Mouse (Mus musculus): Measurements from ENCODE around the gene Stat3. TPM values are rescaled to one million over a fixed set of nuclear protein-coding genes. Genes with fewer than 3 reads are reported as not detected.

The Stat3 gene
- polyA plus RNA-seq, 1 experiment from 2014 or later, result 39.0 TPM

- no peak for ATAC-seq
- Histone ChIP-seq H3K27ac (ENCODE audit: low read length) (no peak overlapping the region), H3K4me3 (ENCODE audit: low read depth, low read length) (no peak overlapping the region), H3K27me3 (ENCODE audit: control insufficient read depth, insufficient read depth, low read depth, low read length) (no peaks in the 10 kb centered on the region), H3K4me2 (ENCODE audit: low read length) (no peak overlapping the region), H3K9me3 (replicated peaks; ENCODE audit: control insufficient read depth, low read length, poor library complexity, severe bottlenecking) (no peaks in the 10 kb centered on the region), H3K36me3 (ENCODE audit: control insufficient read depth, insufficient read depth, low read length) (0 out of 2 replicates have a peak, but pooled peaks cover 3% of the 10 kb centered on the region), H3K4me1 (ENCODE audit: control insufficient read depth, insufficient read depth, low read length) (no peaks in the 10 kb centered on the region), H3K9ac (ENCODE audit: low read depth, low read length) (no peak overlapping the region)
- WGBS, result 64% methylated on average over 15 of the region's 15 CpGs
These were observed 47.9 kb downstream of the Stat3 start for GRCm38 (mm10) chr11:100891256-100892123.

- Histone ChIP-seq H3K4me3 (ENCODE audit: low read depth, low read length) (no peak overlapping the region), H3K4me1 (ENCODE audit: control insufficient read depth, insufficient read depth, low read length) (no peaks in the 10 kb centered on the region), H3K4me2 (ENCODE audit: low read length) (no peak overlapping the region), H3K27me3 (ENCODE audit: control insufficient read depth, insufficient read depth, low read depth, low read length) (no peaks in the 10 kb centered on the region), H3K9me3 (replicated peaks; ENCODE audit: control insufficient read depth, low read length, poor library complexity, severe bottlenecking) (no peaks in the 10 kb centered on the region), H3K27ac (ENCODE audit: low read length) (no peak overlapping the region), H3K36me3 (ENCODE audit: control insufficient read depth, insufficient read depth, low read length) (0 out of 2 replicates have a peak, but pooled peaks cover 3% of the 10 kb centered on the region), H3K9ac (ENCODE audit: low read depth, low read length) (no peak overlapping the region)
- no peak for ATAC-seq
- WGBS, result 79% methylated on average over 6 of the region's 6 CpGs
These were observed 48.9 kb downstream of the Stat3 start for GRCm38 (mm10) chr11:100890481-100890880.

GRCm38 (mm10) chr11:100888348-100888820 lies 51.0 kb downstream of the Stat3 start:
- Histone ChIP-seq H3K36me3 (ENCODE audit: control insufficient read depth, insufficient read depth, low read length) (0 out of 2 replicates have a peak, but pooled peaks cover under 1% of the 10 kb centered on the region), H3K27me3 (ENCODE audit: control insufficient read depth, insufficient read depth, low read depth, low read length) (no peaks in the 10 kb centered on the region), H3K4me3 (ENCODE audit: low read depth, low read length) (no peak overlapping the region), H3K9ac (ENCODE audit: low read depth, low read length) (no peak overlapping the region), H3K9me3 (replicated peaks; ENCODE audit: control insufficient read depth, low read length, poor library complexity, severe bottlenecking) (no peaks in the 10 kb centered on the region), H3K4me1 (ENCODE audit: control insufficient read depth, insufficient read depth, low read length) (no peaks in the 10 kb centered on the region), H3K4me2 (ENCODE audit: low read length) (no peak overlapping the region), H3K27ac (ENCODE audit: low read length) (no peak overlapping the region)
- no peak for ATAC-seq
- 77% methylated on average over 10 of the region's 10 CpGs for WGBS

GRCm38 (mm10) chr11:100887764-100888163 lies 51.6 kb downstream of the Stat3 start:
- Histone ChIP-seq H3K4me1 (ENCODE audit: control insufficient read depth, insufficient read depth, low read length) (no peaks in the 10 kb centered on the region), H3K27me3 (ENCODE audit: control insufficient read depth, insufficient read depth, low read depth, low read length) (no peaks in the 10 kb centered on the region), H3K27ac (ENCODE audit: low read length) (no peak overlapping the region), H3K4me2 (ENCODE audit: low read length) (no peak overlapping the region), H3K4me3 (ENCODE audit: low read depth, low read length) (no peak overlapping the region), H3K9ac (ENCODE audit: low read depth, low read length) (no peak overlapping the region), H3K36me3 (ENCODE audit: control insufficient read depth, insufficient read depth, low read length) (no peaks in the 10 kb centered on the region), H3K9me3 (replicated peaks; ENCODE audit: control insufficient read depth, low read length, poor library complexity, severe bottlenecking) (no peaks in the 10 kb centered on the region)
- 82% methylated on average over 3 of the region's 3 CpGs for WGBS
- ATAC-seq, result no peak

GRCm38 (mm10) chr11:100887236-100887635 lies 52.1 kb downstream of the Stat3 start:
- ATAC-seq, result no peak

GRCm38 (mm10) chr11:100886188-100886740 lies 53.1 kb downstream of the Stat3 start:
- Histone ChIP-seq H3K4me3 (ENCODE audit: low read depth, low read length) (no peak overlapping the region), H3K27me3 (ENCODE audit: control insufficient read depth, insufficient read depth, low read depth, low read length) (no peaks in the 10 kb centered on the region), H3K9me3 (replicated peaks; ENCODE audit: control insufficient read depth, low read length, poor library complexity, severe bottlenecking) (no peaks in the 10 kb centered on the region), H3K36me3 (ENCODE audit: control insufficient read depth, insufficient read depth, low read length) (no peaks in the 10 kb centered on the region), H3K9ac (ENCODE audit: low read depth, low read length) (no peak overlapping the region), H3K4me2 (ENCODE audit: low read length) (no peak overlapping the region), H3K4me1 (ENCODE audit: control insufficient read depth, insufficient read depth, low read length) (no peaks in the 10 kb centered on the region), H3K27ac (ENCODE audit: low read length) (no peak overlapping the region)
- whole genome bisulfite sequencing, result 76% methylated on average over 8 of the region's 8 CpGs
- no peak for ATAC-seq

More at GRCm38 (mm10) chr11:100887236-100887635, 52.1 kb downstream of the Stat3 start:
- Histone ChIP-seq H3K27me3 (ENCODE audit: control insufficient read depth, insufficient read depth, low read depth, low read length) (no peaks in the 10 kb centered on the region), H3K4me1 (ENCODE audit: control insufficient read depth, insufficient read depth, low read length) (no peaks in the 10 kb centered on the region), H3K9ac (ENCODE audit: low read depth, low read length) (no peak overlapping the region), H3K4me2 (ENCODE audit: low read length) (no peak overlapping the region), H3K4me3 (ENCODE audit: low read depth, low read length) (no peak overlapping the region), H3K27ac (ENCODE audit: low read length) (no peak overlapping the region), H3K36me3 (ENCODE audit: control insufficient read depth, insufficient read depth, low read length) (no peaks in the 10 kb centered on the region), H3K9me3 (replicated peaks; ENCODE audit: control insufficient read depth, low read length, poor library complexity, severe bottlenecking) (no peaks in the 10 kb centered on the region)
- WGBS, result 85% methylated on average over 4 of the region's 4 CpGs

GRCm38 (mm10) chr11:100885472-100885871 lies 53.9 kb downstream of the Stat3 start:
- H3K4me3 ChIP-seq (ENCODE audit: low read depth, low read length), result no peak overlapping the region
- ATAC-seq, result no peak
- H3K27ac ChIP-seq (ENCODE audit: low read length), result no peak overlapping the region
- H3K4me2 ChIP-seq (ENCODE audit: low read length), result no peak overlapping the region
- no peaks in the 10 kb centered on the region for H3K27me3 ChIP-seq (ENCODE audit: control insufficient read depth, insufficient read depth, low read depth, low read length)
- H3K9ac ChIP-seq (ENCODE audit: low read depth, low read length), result no peak overlapping the region
- H3K4me1 ChIP-seq (ENCODE audit: control insufficient read depth, insufficient read depth, low read length), result no peaks in the 10 kb centered on the region
- no peaks in the 10 kb centered on the region for H3K9me3 ChIP-seq (replicated peaks; ENCODE audit: control insufficient read depth, low read length, poor library complexity, severe bottlenecking)
- no peaks in the 10 kb centered on the region for H3K36me3 ChIP-seq (ENCODE audit: control insufficient read depth, insufficient read depth, low read length)

- no peak for ATAC-seq
- no peaks in the 10 kb centered on the region for H3K4me1 ChIP-seq (ENCODE audit: control insufficient read depth, insufficient read depth, low read length)
- H3K9me3 ChIP-seq (replicated peaks; ENCODE audit: control insufficient read depth, low read length, poor library complexity, severe bottlenecking), result no peaks in the 10 kb centered on the region
- no peak overlapping the region for H3K4me2 ChIP-seq (ENCODE audit: low read length)
- no peak overlapping the region for H3K9ac ChIP-seq (ENCODE audit: low read depth, low read length)
- H3K4me3 ChIP-seq (ENCODE audit: low read depth, low read length), result no peak overlapping the region
- no peaks in the 10 kb centered on the region for H3K27me3 ChIP-seq (ENCODE audit: control insufficient read depth, insufficient read depth, low read depth, low read length)
- no peaks in the 10 kb centered on the region for H3K36me3 ChIP-seq (ENCODE audit: control insufficient read depth, insufficient read depth, low read length)
- 90% methylated on average over 10 of the region's 10 CpGs for WGBS
- no peak overlapping the region for H3K27ac ChIP-seq (ENCODE audit: low read length)
These were observed 55.7 kb downstream of the Stat3 start for GRCm38 (mm10) chr11:100883640-100884039.

Measured in midbrain, embryonic 16.5 days (tissue).